Mouse (Mus musculus): Measurements from ENCODE around the gene Ecm1. TPM values are rescaled to one million over a fixed set of nuclear protein-coding genes. Genes with fewer than 3 reads are reported as not detected.
A peak's percentile ranks its signal among the peaks of the same experiment; 100 is the strongest.
"Not testable (repeated sequence)": the region's sequence is repeated elsewhere in the genome, so short reads cannot be mapped to it uniquely, and the experiment has no call there.

Ecm1 gene
- polyA plus RNA-seq, 1 experiment = 718 TPM

DNA sequence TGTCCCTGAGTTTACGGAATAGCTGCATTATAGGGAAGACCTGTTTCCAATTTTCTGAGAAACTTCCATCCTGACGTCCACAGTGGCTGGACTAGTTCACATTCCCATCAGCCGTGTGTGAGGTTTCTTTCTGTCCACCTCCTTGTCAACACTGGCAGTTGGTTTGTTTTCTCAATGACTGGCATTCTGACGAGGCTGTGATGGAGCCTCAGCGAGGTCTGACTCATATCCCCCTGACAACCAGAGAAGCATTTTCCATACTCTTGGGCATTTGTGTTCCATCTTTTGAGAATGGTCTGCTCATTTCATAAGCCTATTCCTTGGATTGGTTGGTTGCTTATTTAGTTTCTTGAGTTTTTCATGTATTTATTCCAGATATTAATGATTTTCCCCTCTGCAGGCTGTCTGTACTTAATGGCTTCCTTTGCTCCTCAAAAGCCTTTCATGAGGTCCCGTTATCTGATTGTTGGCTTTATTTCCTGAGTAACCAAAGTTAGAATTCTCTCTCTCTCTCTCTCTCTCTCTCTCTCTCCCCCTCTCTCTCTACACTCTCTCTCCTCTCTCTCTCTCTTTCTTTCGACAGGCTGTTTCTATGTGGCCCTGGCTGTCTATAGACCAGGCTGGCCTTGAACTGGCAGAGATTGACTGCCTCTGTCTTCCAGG is 12.5 kb downstream of the Ecm1 start:
- no peak for DNase-seq (ENCODE audit: low spot score)

DNA sequence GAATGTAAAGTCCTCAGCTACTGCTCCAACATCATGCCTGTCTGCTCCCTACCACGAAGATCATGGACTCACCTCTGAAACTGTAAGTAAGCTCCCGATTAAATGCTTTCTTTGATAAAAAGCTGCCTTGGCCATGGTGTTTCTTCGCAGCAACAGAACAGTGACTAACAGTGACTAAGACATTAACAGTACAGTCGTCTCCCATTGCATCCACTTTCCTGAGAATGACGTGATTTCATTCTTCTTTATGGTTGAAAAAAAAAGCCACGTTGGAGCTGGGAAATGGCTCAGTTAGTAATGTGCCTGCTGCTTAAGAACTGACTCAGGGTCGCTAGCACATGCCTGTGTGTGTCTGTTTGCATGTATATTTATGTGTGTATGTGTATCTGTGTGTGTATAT is 13.5 kb downstream of the Ecm1 start:
- DNase-seq (ENCODE audit: low spot score) = no peak

DNA sequence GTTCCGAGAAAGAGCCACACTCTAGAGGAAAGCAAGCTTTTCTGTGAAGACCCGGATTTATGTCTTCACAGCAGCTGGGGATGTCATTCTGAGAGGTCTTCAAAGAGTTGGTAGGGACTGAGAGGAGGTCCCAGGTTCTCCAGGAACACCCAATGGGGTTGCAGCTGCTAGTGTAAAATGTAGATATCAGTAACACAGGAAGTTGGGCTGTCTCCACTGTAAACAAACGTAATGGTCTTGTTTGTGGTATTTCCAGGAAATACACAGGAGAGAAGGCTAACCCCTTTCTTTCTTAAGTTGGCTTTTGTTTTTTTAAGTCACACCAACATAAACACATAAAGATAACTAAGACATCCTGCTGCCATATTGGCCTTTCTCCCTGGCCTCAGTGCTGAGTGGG is 17.0 kb downstream of the Ecm1 start:
- no peak for DNase-seq (ENCODE audit: low spot score)

DNA sequence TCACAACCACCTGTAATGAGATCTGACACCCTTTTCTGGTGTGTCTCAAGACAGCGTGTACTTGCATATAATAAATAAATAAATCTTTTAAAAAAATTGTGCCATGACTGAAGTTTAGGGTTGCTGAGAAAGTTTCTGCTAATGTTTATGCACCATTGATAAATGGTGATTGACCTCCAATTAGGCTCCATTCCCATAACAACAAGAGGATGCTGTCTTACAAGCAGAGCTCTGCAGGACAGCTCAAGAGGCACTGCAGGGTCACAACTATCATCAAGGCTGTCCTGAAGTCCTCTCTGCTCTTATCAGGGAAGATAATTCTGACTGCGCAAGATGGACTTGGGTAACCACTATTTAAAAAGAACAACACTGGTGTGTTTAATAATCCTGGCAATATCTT is 21.2 kb downstream of the Ecm1 start:
- no peak for DNase-seq (ENCODE audit: low spot score)

DNA sequence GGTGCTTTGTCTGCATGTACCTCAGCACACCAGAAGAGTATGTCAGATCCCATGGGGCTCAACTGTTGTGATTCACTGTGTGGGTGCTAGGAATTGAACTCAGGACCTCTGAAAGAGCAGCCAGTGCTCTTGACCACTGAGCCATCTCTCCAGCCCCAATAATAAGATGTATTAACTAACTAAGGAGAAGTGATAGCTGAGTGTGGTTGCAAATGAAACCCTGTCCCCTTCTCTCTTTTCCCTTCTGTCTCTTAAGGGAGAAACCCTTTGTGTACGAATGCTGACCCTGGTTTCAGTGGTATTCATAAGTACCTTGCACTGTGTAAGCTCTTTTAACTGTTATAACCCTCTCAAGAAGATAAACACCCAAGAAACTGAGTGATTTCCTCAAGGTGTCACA is 23.3 kb downstream of the Ecm1 start:
- DNase-seq (ENCODE audit: low spot score) = no peak

DNA sequence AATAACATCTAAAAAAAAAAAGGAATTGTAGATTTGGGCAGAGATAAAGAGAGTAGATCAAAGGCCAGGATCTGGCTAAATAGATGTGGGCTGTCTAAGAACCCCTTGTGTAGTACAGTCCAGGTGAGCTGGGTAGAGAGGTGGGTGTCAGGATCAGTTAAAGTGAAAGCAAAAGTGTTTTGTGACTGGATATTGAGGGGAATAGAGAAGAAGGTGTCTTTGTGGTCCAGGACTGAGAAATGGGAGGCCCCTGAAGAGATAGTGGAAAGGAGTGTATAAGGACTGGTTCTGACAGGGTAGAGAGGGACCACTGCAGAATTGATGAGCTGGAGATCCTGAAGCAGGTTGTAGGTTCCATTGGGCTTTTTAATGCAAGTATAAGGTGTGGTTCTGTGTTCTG is 29.4 kb downstream of the Ecm1 start:
- no peak for DNase-seq (ENCODE audit: low spot score)

DNA sequence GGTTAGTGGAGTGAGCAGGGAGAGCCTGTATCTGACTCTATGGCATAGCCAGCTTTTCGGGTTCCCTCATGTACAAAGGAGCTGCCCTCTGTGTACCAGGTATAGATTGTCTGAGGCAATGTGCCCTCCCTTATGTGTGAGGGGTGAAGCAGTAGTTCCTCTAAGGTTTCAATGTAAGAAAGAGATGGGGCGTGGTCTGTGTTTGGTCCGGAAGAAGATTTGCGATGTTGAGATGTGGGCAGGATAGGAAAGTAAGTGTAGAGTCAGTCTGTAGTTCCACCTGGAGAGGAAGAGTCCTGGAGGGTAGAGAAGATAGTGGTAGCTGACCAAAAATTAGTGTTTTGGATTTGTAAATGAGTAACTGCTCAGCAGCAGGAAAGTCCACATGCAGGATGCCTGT is 30.3 kb downstream of the Ecm1 start:
- no peak for DNase-seq (ENCODE audit: low spot score)

DNA sequence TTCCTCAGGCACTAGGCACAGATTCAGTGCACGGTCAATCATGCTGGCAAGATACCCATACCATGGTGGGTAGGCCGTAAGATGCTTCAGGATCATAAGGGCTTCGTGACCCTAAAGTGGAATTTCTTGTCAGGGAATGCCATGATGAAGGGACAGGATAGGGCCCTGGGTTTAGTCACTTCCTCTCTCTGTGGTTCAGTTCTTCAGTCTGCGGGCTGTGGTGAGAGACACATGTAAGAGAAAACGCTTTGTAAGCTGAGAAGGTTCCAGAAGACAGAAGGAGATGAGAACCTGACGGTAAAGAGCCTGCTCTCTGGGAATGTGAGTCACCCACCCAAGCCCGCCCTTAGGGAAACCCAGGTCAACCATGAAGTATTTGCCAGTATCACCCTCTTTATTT is 31.9 kb downstream of the Ecm1 start:
- DNase-seq (ENCODE audit: low spot score) = no peak

DNA sequence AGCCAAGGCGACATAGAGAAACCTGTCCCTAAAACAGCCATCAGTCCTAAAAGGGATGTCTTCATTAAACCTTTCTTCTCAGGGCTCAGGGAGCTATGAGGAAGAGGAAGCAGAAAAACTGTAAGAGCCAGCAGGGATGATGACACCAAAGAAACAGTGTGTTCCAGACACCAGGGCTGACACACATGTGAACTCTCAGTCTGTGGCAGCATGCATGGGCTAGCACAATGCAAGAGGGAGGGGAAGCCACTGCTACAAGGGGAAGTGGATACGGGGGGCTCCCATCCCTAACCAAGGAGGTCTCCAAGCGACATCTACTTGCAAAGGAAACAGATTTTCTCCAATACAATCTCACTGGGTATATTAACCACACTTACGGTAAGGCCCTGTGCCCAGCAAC is 33.1 kb downstream of the Ecm1 start:
- no peak for DNase-seq (ENCODE audit: low spot score)

DNA sequence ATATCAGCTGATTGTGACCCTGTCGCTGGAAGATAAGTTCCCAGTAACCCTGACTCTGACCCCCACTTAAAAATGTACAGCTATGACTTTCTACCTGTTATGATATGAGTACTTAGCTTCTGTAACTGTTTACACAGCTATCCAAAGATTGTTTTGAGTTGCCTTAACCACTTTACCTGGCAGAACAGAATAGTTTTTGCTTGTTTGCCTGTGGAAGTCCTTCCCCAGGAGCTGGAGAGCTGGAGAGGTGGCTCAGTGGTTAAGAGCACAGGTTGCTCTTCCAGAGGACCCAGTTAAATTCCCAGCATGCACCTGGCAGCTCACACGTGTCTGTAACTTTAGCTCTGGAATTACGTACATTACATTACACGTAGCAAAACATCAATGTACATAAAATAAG is 34.8 kb downstream of the Ecm1 start:
- DNase-seq (ENCODE audit: low spot score) = no peak

DNA sequence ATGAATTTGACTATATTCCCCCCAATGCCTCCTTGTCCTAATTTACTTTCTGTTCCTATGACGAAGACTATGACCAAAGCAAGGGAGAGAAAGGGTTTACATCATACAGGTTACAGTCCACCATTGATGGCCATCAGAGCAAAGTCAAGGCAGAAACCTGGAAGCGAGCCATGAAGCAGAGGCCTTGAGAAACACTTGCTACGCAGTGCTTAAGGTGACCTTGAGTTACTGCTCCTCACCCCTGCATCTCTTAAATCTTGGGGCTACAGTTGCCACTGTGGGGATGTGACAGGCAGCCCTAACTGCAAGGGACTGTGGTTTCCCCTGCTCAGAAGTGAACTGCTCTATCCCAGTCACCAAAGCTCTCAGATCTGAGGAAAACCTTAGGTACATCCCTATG is 36.1 kb downstream of the Ecm1 start:
- no peak for DNase-seq (ENCODE audit: low spot score)

DNA sequence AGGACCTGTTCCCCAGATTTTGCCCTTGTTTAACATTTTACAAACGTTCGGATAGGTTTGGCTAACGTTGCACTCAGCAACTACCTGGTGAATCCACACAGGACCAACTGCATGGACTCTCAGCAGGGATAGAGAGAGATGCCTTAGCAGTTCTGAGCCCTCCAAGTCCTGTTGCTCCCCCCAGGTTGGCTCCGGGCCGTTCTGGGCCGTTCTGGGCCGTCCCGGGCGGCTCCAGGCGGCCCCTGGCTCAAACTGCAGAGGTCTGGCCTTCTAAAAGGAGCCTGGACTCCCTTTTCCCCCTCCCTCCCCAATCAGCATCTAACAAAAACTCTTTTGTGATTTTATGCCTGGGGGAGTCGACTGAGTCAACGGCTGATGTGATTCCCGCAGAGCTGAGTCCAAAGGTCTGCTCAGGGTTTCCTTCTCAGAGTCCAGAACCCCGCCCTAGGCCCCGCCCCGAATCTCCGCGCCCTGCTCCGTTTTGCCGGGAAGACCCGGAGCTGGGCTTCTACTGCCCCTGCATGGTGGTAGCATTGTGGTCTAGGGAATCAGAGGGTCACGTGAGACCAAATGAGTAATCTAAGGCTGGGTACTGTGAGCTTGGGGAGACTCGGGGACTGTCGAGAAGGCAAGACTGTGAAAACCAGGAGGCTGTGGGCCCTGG is 37.4 kb downstream of the Ecm1 start:
- DNase-seq (ENCODE audit: low spot score) = peak; percentile 55

DNA sequence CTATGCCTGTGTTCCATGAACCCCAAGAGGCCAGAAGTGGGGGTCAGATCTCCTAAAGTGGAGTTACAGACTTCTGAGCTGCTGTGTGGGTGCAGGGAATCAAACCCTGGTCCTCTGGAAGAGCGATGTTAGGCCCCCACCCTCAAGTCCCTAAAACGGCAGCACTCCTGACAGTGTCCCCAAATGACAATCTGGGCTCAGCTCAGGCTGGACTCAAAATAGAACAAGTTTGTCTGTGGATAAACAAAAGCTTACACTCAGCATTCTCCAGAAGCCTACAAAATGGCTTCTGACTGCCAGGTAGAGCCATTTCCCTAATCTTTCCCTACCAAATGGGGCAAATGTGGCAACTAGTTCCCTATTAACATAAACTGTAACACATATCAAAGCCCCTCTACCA is 38.3 kb downstream of the Ecm1 start:
- DNase-seq (ENCODE audit: low spot score) = no peak

DNA sequence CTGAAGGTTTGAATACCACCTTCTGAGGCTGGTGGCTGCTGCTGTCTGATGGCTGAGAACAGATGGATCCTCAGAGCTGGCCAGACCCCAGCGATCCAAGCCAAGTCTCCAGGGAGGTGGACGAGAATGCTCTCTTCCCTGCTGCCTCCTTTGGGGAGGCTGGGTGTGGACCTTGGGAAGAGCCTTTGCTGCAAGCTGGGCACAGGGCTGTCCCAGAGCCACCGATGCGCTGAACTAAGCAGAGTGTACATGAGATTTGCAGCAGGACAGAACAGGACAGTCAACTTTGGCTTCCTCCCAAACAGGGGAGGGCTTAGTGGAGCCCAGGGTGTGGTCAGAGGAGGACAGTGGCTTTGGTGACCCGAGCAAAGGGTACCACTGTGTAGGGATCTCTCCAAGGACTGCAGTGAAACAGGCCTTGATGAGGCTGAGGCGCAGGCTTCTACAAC is 39.1 kb downstream of the Ecm1 start:
- no peak for DNase-seq (ENCODE audit: low spot score)

DNA sequence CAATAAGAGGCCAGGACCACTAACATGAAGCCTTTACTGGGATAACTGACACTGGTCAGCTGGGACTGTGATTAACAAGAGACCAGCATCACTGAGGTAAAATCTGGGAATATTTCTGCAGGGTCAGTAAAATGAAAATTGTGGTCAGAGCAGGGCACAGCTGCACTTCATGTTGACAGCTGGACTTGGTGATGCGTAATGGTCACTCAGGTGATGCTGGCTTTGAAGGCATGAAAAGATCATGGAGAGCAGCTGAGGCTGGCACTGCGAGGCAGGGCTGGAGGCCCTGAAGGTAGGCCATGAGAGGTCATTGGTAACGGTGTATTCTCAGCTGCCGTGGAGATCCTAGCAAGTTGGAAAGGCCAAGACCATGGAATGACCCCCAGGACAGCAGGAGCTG is 41.1 kb downstream of the Ecm1 start:
- DNase-seq (ENCODE audit: low spot score) = no peak

DNA sequence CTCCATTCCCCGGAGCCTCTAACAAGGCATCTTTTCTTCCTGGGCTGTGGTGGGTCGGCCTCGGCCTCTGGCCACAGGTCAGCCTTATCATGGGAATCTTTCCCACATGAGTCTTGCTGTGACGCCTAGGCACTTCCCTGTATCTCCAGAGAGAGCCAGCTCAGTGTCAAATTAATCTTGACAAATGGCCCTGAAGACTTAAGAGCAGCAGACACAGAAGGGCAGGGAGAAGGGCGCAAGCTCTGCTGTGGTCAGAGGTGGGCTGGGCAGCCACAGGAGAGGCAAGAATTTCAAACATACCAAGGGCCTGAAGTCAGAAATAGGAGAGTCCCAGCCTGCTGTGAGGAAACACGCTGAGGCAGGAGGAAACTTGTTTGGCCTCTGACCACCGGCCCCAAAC is 43.0 kb downstream of the Ecm1 start:
- no peak for DNase-seq (ENCODE audit: low spot score)

DNA sequence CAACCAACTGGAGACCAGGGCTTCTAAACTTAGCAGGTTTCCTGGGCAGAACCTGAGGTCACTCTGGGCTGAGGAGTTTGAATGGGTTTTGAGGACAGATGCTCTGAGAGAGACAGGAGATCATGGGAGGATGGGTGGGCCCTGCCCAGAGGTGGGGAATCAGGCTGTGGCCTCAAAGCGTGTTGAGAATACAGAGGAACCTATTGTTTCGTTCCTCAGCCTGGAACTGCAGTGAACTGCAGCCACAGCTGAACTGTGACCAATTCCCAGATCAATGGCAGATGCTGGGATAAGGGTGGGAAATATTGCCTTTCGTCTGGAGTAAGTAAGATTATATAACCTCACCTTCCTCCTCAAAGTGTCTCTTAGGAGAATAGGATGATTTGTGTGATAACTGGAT is 43.6 kb downstream of the Ecm1 start:
- no peak for DNase-seq (ENCODE audit: low spot score)

DNA sequence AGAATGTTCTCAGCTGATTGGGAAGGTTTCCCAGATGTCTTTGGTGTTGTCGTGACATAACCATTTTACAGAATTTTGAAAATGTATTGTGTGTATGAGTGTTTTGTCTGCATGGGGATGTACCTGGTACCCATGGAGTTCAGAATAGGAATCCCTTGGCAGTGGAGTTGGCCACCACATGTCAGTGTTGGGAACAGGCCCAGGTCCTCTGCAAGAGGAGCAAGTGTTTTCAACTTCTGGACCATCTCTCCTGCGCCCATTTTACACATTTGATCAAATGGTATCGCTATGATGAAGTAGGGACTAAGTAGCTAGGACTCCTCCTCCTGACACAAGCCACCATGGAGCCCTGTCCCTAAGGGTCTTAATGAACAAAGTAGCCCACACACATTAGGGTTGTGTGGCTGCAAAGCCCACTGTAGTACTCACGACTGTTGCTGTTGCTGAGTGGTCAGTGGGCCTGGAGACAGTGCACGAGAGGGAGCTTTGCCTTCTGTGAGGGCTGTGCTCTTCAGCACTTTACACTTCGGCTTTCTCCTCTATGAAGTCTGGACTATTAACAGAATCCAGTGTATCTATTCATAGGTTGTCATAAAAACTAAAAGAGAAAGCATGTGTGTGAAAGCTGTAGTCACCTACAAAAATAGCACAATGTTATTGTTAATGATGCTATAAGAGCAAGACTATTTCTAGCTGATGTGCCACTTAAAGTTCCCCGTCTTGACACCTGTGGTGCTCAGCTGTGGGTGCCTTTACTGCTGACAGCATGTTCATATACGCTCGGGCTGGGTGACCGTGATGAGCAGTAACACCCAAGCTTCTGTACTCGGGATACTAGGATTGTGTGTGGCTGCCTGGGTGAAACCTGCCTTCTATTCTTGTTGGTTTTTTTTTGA is 44.3 kb downstream of the Ecm1 start:
- DNase-seq (ENCODE audit: low spot score) = peak; percentile 17

DNA sequence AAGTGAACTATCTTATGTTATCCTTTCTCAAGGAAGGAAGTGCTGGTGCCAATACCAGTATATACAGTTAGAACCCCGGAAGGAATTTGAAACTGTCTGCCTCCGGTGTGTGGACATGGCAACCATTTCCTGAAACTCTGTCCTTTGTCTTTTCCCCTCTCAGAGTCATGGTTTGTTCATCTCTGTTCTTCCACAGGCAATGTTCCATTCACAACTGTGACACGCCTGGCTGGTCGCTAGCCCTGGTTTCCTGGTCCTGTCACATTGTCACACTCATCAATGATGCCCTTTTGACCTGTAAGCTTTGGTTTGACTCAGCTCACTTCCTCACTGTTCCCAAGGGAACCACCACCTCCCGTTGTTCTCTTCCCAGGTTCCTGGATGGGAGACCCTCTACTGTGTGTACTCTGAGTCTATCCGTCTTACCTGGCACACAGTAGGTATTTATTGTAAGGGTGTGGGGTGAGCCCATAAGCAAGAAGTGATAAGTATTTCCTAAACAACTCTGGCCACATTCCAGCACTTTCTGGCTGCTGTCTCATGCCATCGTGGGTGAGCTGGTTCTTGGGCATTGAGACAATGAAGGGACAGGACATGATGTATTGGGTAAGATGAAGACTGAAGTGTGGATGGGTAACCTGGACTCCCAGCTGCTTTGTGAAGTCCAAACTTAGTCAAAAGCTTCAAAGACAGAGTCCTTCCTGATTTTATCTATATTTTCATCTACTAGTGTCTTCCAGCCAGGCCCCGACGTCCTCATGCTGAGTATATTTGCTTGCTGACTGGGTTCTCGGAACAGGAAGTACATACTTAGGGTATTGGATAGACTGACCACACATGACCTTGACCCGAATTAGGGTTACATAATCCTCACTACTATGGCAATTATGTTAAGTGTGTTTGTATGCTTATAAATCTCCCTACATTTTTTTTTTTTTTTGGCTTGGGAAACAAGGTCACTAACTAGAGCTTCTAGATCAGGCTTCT is 45.3 kb downstream of the Ecm1 start:
- DNase-seq (ENCODE audit: low spot score) = no peak

DNA sequence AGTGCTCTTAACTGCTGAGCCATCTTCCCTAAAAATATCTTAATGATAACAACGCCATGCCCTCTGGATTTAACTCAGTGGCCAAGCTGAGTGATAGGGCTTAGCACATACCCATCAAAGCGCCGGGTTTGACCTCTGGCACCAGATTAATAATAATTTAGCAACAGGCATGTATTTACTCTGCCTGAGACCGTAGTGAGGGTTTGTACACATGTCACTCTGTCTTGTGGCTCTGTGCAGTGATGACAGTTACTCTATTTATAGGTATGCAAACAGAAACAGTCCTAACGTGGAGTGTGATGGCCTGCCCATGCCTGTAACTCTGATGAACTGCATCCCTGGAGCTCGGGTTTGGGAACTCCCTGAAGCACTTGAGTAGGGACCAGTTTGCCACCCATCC is 46.7 kb downstream of the Ecm1 start:
- DNase-seq (ENCODE audit: low spot score) = no peak

DNA sequence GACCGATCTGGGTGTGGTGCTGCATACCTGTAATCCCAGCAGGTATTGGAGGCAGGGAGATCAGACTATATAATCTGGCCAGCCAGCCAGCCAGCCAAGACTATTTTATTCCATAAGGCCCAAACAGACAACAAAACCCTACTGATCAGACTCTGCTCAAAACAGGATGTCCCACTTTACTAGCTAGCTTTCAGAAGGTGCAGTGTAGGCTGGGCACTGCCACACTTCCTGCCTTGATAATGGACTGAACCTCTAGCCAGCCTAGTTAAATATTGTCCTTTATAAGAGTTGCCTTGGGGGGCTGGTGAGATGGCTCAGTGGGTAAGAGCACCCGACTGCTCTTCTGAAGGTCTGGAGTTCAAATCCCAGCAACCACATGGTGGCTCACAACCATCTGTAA is 48.8 kb downstream of the Ecm1 start:
- not testable (repeated sequence) for DNase-seq (ENCODE audit: low spot score)

DNA sequence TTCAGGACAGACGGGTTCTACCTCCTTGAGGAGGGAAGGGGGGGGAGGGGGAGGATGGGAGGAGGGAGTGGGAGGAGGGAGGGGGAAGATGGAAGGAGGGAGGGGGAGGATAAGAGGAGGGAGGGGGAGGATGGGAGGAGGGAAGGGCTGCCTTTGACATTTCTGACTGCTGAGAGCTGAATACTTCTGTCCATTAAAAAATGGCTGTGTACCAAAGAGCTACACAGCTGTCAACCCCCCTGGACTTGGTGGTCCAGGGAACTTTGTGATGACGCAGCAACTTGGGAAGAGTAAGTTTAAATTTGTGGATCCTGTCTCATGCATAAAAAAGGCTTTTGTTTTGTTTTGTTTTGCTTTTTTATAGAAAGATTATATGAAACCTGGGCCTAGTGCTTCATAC is 49.4 kb downstream of the Ecm1 start:
- no peak for DNase-seq (ENCODE audit: low spot score)
